Mouse (Mus musculus) C2C12 (cell line): ENCODE data around the gene Ccnyl1.

Experiments used
- CTCF ChIP-seq: IDR thresholded peaks from one replicate; pipeline ENCODE4 v1.5.1; 2011; ENCODE audit not compliant: control insufficient read depth, insufficient read depth, insufficient read length
- MAX ChIP-seq: IDR thresholded peaks from one replicate; pipeline ENCODE4 v1.6.1; 2011; ENCODE audit warnings: mild to moderate bottlenecking, control low read depth
- MYOG ChIP-seq: IDR thresholded peaks from one replicate; pipeline ENCODE4 v1.6.1; 2011; ENCODE audit not compliant: control insufficient read depth, insufficient read length; ENCODE audit errors: extremely low read depth

GRCm38 (mm10) chr1:64716589-64717304 is 26.5 kb downstream of the Ccnyl1 start:
- TF ChIP-seq CTCF (no peak), MAX (no peak), MYOG (no peak)
